Mouse (Mus musculus) C2C12 (cell line): Measurements from ENCODE around the gene Spaar. TPM values are rescaled to one million over a fixed set of nuclear protein-coding genes. Genes with fewer than 3 reads are reported as not detected.

Experiments used
- H3K27me3 ChIP-seq: one replicate; pipeline ENCODE4 v1.6.1; 2011; ENCODE audit not compliant: control insufficient read depth, insufficient read depth, insufficient read length
- H3K36me3 ChIP-seq: one replicate; pipeline ENCODE4 v1.6.1; 2011; ENCODE audit not compliant: control insufficient read depth, insufficient read depth
- H3K4me3 ChIP-seq: one replicate; pipeline ENCODE4 v1.5.1; 2011; ENCODE audit warnings: mild to moderate bottlenecking, control low read depth; ENCODE audit not compliant: poor library complexity, insufficient read depth, severe bottlenecking
- H3K79me2 ChIP-seq: one replicate; pipeline ENCODE4 v1.6.1; 2011; ENCODE audit not compliant: control insufficient read depth, insufficient read depth
- H3K79me3 ChIP-seq: one replicate; pipeline ENCODE4 v1.6.1; 2011; ENCODE audit warnings: low read depth, control low read depth
- H3ac ChIP-seq: one replicate; pipeline ENCODE3; 2011; ENCODE audit warnings: low read depth; ENCODE audit not compliant: control insufficient read depth, insufficient read length
- CEBPB ChIP-seq: IDR thresholded peaks from one replicate; pipeline ENCODE4 v1.6.1; 2011; ENCODE audit warnings: low read depth, mild to moderate bottlenecking, control low read depth, moderate library complexity
- CTCF ChIP-seq: IDR thresholded peaks from one replicate; pipeline ENCODE4 v1.5.1; 2011; ENCODE audit not compliant: control insufficient read depth, insufficient read depth, insufficient read length
- FOSL1 ChIP-seq: IDR thresholded peaks from one replicate; pipeline ENCODE4 v1.8.0; 2011; ENCODE audit warnings: mild to moderate bottlenecking, low read length; ENCODE audit not compliant: poor library complexity, insufficient read depth, severe bottlenecking
- MAX ChIP-seq: IDR thresholded peaks from one replicate; pipeline ENCODE4 v1.6.1; 2011; ENCODE audit warnings: mild to moderate bottlenecking, control low read depth
- MYOD1 ChIP-seq: IDR thresholded peaks from one replicate; pipeline ENCODE4 v1.6.1; 2011; ENCODE audit warnings: low read depth; ENCODE audit not compliant: control insufficient read depth, insufficient read length
- MYOG ChIP-seq: IDR thresholded peaks from one replicate; pipeline ENCODE4 v1.6.1; 2011; ENCODE audit not compliant: control insufficient read depth, insufficient read length; ENCODE audit errors: extremely low read depth
- USF1 ChIP-seq: IDR thresholded peaks from one replicate; pipeline ENCODE4 v1.6.1; 2011; ENCODE audit warnings: low read depth, mild to moderate bottlenecking, control low read depth, moderate library complexity
- polyA plus RNA-seq: library from polyadenylated mRNA; unstranded; fragments of >200 nt; fragmentation: generic; extraction: Trizol; gene quantifications from one replicate; pipeline ENCODE4 v1.2.1, GENCODE M21; 2012; ENCODE audit warnings: missing spikeins

Gene Spaar
- polyA plus RNA-seq, 1 experiment = 0.11 TPM

- H3K27me3 ChIP-seq = peaks cover 8% of the 10 kb centered on the region
- no peaks in the 10 kb centered on the region for H3K79me3 ChIP-seq
- H3K79me2 ChIP-seq = no peaks in the 10 kb centered on the region
- TF ChIP-seq CEBPB (no peak), MYOD1 (no peak), USF1 (no peak), FOSL1 (no peak), CTCF (no peak), MYOG (no peak), MAX (no peak)
- H3ac ChIP-seq = no peak overlapping the region
- H3K36me3 ChIP-seq = no peaks in the 10 kb centered on the region
- no peak overlapping the region for H3K4me3 ChIP-seq
These were observed 34.6 kb upstream of the Spaar start for GRCm38 (mm10) chr4:43695249-43695671.

- Histone ChIP-seq H3K36me3 (no peaks in the 10 kb centered on the region), H3K79me3 (no peaks in the 10 kb centered on the region), H3K27me3 (peaks cover 3% of the 10 kb centered on the region), H3K79me2 (no peaks in the 10 kb centered on the region), H3ac (no peak overlapping the region), H3K4me3 (no peak overlapping the region)
- TF ChIP-seq MYOG (no peak), USF1 (no peak), MYOD1 (peak; percentile 38), MAX (peak; percentile 20)
These were observed 33.3 kb upstream of the Spaar start for GRCm38 (mm10) chr4:43696561-43696960.

GRCm38 (mm10) chr4:43700707-43701106, 29.1 kb upstream of the Spaar start, which contains the start of gene Olfr70:
TSS of gene Olfr70 (minus strand) at chr4:43700807.
- Histone ChIP-seq H3K79me2 (no peaks in the 10 kb centered on the region), H3ac (no peak within 1 kb of the TSS), H3K36me3 (no peaks in the 10 kb centered on the region), H3K4me3 (no peak within 1 kb of the TSS), H3K79me3 (no peaks in the 10 kb centered on the region), H3K27me3 (peaks cover 22% of the 10 kb centered on the region)
- TF ChIP-seq FOSL1 (no peak), USF1 (no peak), MYOD1 (no peak), CEBPB (no peak), MYOG (no peak), MAX (no peak), CTCF (no peak)

- no peaks in the 10 kb centered on the region for H3K36me3 ChIP-seq
- H3K79me3 ChIP-seq = no peaks in the 10 kb centered on the region
- no peak overlapping the region for H3K4me3 ChIP-seq
- TF ChIP-seq MYOG = no peak
- TF ChIP-seq FOSL1 = no peak
- no peak for TF ChIP-seq USF1
- TF ChIP-seq CEBPB = no peak
- no peak for TF ChIP-seq MYOD1
- H3ac ChIP-seq = no peak overlapping the region
- H3K27me3 ChIP-seq = peaks cover 50% of the 10 kb centered on the region
- no peaks in the 10 kb centered on the region for H3K79me2 ChIP-seq
These were observed 26.4 kb upstream of the Spaar start for GRCm38 (mm10) chr4:43703439-43703838.

GRCm38 (mm10) chr4:43703851-43704250, 26.0 kb upstream of the Spaar start:
- Histone ChIP-seq H3K79me2 (no peaks in the 10 kb centered on the region), H3K4me3 (no peak overlapping the region), H3K27me3 (peaks cover 53% of the 10 kb centered on the region), H3K79me3 (no peaks in the 10 kb centered on the region), H3ac (no peak overlapping the region), H3K36me3 (no peaks in the 10 kb centered on the region)
- TF ChIP-seq CEBPB = no peak
- no peak for TF ChIP-seq USF1
- TF ChIP-seq FOSL1 = no peak
- TF ChIP-seq CTCF = no peak
- TF ChIP-seq MAX = no peak
- no peak for TF ChIP-seq MYOG
- TF ChIP-seq MYOD1 = no peak

GRCm38 (mm10) chr4:43705991-43706390, 23.8 kb upstream of the Spaar start:
- no peaks in the 10 kb centered on the region for H3K79me3 ChIP-seq
- H3ac ChIP-seq = no peak overlapping the region
- H3K27me3 ChIP-seq = peaks cover 65% of the 10 kb centered on the region
- no peaks in the 10 kb centered on the region for H3K79me2 ChIP-seq
- TF ChIP-seq FOSL1 = no peak
- H3K4me3 ChIP-seq = no peak overlapping the region
- H3K36me3 ChIP-seq = no peaks in the 10 kb centered on the region
